Mouse (Mus musculus): ENCODE data around the gene Pglyrp2. TPM values are rescaled to one million over a fixed set of nuclear protein-coding genes. Genes with fewer than 3 reads are reported as not detected.

Gene Pglyrp2
- polyA plus RNA-seq, 1 experiment from 2014 or later, result 0.05 TPM

DNA sequence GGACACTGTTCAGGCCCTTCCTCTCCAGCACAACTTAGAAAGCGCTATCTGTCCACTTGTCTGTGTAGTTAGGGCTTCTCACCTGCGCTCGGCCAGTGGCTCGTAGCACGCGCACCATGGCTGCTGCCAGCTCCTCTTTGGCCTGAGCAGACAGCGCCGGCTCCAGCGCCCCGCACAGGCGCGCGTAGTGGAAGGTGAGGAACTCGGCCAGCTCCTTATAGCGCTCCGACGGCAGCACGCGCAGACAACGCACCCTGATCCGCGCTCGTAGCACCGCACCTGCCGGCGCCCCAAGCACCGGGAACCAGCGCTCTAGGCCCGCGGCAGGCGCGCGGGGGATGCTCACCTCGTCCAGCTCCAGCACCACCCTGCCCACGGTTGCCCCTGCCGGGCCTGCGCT lies 27.7 kb downstream of the Pglyrp2 start:
- DNase-seq (ENCODE audit: low spot score) (no peak), ATAC-seq (no peak)
- Histone ChIP-seq H3K27ac (ENCODE audit: low read length) (no peak overlapping the region), H3K4me3 (ENCODE audit: low read depth, low read length) (peak overlapping the region; percentile 10; the same call in 1 of the 2 replicates), H3K4me2 (replicated peaks; ENCODE audit: low read depth, low read length) (peak overlapping the region; percentile 38), H3K9ac (replicated peaks; ENCODE audit: low read depth) (no peak overlapping the region), H3K36me3 (ENCODE audit: insufficient read depth, low read length) (no peaks in the 10 kb centered on the region), H3K9me3 (ENCODE audit: low read length) (no peaks in the 10 kb centered on the region), H3K4me1 (ENCODE audit: insufficient read depth, low read depth, low read length) (no peaks in the 10 kb centered on the region), H3K27me3 (replicated peaks; ENCODE audit: insufficient read depth, low read length) (peaks cover 34% of the 10 kb centered on the region)
- 14% methylated on average over 34 of the region's 37 CpGs for WGBS
- TF ChIP-seq CTCF (IDR thresholded peaks at IDR 0.05) (no peak), EP300 (IDR thresholded peaks at IDR 0.05) (no peak)

GRCm38 (mm10) chr17:32393944-32394343 lies 30.0 kb downstream of the Pglyrp2 start:
- no peaks in the 10 kb centered on the region for H3K4me1 ChIP-seq (ENCODE audit: insufficient read depth, low read depth, low read length)
- H3K36me3 ChIP-seq (ENCODE audit: insufficient read depth, low read length), result no peaks in the 10 kb centered on the region
- H3K27me3 ChIP-seq (replicated peaks; ENCODE audit: insufficient read depth, low read length), result peaks cover 34% of the 10 kb centered on the region
- DNase-seq (ENCODE audit: low spot score) (no peak), ATAC-seq (no peak)
- 80% methylated on average over 10 of the region's 10 CpGs for WGBS
- no peak overlapping the region for H3K4me3 ChIP-seq (ENCODE audit: low read depth, low read length)
- H3K9ac ChIP-seq (replicated peaks; ENCODE audit: low read depth), result no peak overlapping the region
- no peaks in the 10 kb centered on the region for H3K9me3 ChIP-seq (ENCODE audit: low read length)
- H3K27ac ChIP-seq (ENCODE audit: low read length), result no peak overlapping the region
- TF ChIP-seq EP300 (IDR thresholded peaks at IDR 0.05) (no peak), CTCF (IDR thresholded peaks at IDR 0.05) (no peak)
- no peak overlapping the region for H3K4me2 ChIP-seq (replicated peaks; ENCODE audit: low read depth, low read length)

GRCm38 (mm10) chr17:32389101-32389659 lies 34.8 kb downstream of the Pglyrp2 start, which contains the start of gene Wiz:
TSS of gene Wiz (minus strand) at chr17:32389439.
- peak within 1 kb of the TSS; percentile 85 for H3K27ac ChIP-seq (ENCODE audit: low read length)
- DNase-seq (ENCODE audit: low spot score), result peak; percentile 96
- WGBS, result 1% methylated on average over 22 of the region's 44 CpGs

GRCm38 (mm10) chr17:32388370-32389100 lies 35.4 kb downstream of the Pglyrp2 start:
- DNase-seq (ENCODE audit: low spot score) (peak; percentile 40), ATAC-seq (peak; percentile 46)
- H3K9ac ChIP-seq (replicated peaks; ENCODE audit: low read depth), result peak overlapping the region; percentile 76
- H3K4me1 ChIP-seq (ENCODE audit: insufficient read depth, low read depth, low read length), result no peaks in the 10 kb centered on the region
- H3K4me3 ChIP-seq (ENCODE audit: low read depth, low read length), result peak overlapping the region; percentile 75
- H3K36me3 ChIP-seq (ENCODE audit: insufficient read depth, low read length), result 0 out of 2 replicates have a peak, but pooled peaks cover 7% of the 10 kb centered on the region
- peak overlapping the region; percentile 99 for H3K4me2 ChIP-seq (replicated peaks; ENCODE audit: low read depth, low read length)
- H3K27ac ChIP-seq (ENCODE audit: low read length), result peak overlapping the region; percentile 85
- 1% methylated on average over 18 of the region's 39 CpGs for WGBS
- no peaks in the 10 kb centered on the region for H3K9me3 ChIP-seq (ENCODE audit: low read length)
- no peak for TF ChIP-seq CTCF (IDR thresholded peaks at IDR 0.05)
- TF ChIP-seq EP300 (IDR thresholded peaks at IDR 0.05), result no peak
- no peaks in the 10 kb centered on the region; the same call in 1 of the 2 replicates for H3K27me3 ChIP-seq (replicated peaks; ENCODE audit: insufficient read depth, low read length)

More at GRCm38 (mm10) chr17:32389101-32389659, 34.8 kb downstream of the Pglyrp2 start, which contains the start of gene Wiz:
- Histone ChIP-seq H3K4me1 (ENCODE audit: insufficient read depth, low read depth, low read length) (no peaks in the 10 kb centered on the region), H3K9me3 (ENCODE audit: low read length) (no peaks in the 10 kb centered on the region), H3K4me2 (replicated peaks; ENCODE audit: low read depth, low read length) (peak within 1 kb of the TSS; percentile 99), H3K27me3 (replicated peaks; ENCODE audit: insufficient read depth, low read length) (no peaks in the 10 kb centered on the region; the same call in 1 of the 2 replicates), H3K9ac (replicated peaks; ENCODE audit: low read depth) (peak within 1 kb of the TSS; percentile 76), H3K4me3 (ENCODE audit: low read depth, low read length) (peak within 1 kb of the TSS; percentile 75), H3K36me3 (ENCODE audit: insufficient read depth, low read length) (0 out of 2 replicates have a peak, but pooled peaks cover 5% of the 10 kb centered on the region)
- ATAC-seq, result peak; percentile 92
- 0 out of 2 replicates have a peak, but pooled peaks have one; percentile 5 for TF ChIP-seq EP300 (IDR thresholded peaks at IDR 0.05)
- TF ChIP-seq CTCF (IDR thresholded peaks at IDR 0.05), result no peak

DNA sequence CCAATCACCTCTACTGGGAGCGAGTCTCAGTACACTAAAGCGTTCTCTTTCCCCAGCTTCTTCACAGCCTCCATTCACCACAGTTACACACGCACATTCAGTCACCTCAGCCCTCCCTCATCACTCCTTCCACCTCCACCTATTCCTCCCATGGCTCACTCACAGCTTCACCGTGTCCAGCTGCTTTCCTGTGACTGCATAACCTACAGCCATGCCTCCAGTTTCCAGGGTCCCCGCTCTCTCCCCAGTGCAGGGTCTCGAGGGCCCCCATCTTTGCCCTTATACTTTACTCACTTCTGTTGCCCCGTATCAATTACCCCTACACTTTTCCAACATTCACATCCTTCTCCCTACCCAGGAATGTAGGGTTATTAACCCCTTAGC lies 36.0 kb downstream of the Pglyrp2 start:
- WGBS, result 32% methylated on average over 7 of the region's 7 CpGs
- ATAC-seq, result no peak
- Histone ChIP-seq H3K9me3 (ENCODE audit: low read length) (no peaks in the 10 kb centered on the region), H3K4me2 (replicated peaks; ENCODE audit: low read depth, low read length) (peak overlapping the region; percentile 99), H3K27ac (ENCODE audit: low read length) (no peak overlapping the region), H3K4me3 (ENCODE audit: low read depth, low read length) (no peak overlapping the region; the same call in 1 of the 2 replicates), H3K9ac (replicated peaks; ENCODE audit: low read depth) (peak overlapping the region; percentile 76; the same call in 1 of the 2 replicates), H3K36me3 (ENCODE audit: insufficient read depth, low read length) (peaks cover 7% of the 10 kb centered on the region; the same call in 1 of the 2 replicates), H3K4me1 (ENCODE audit: insufficient read depth, low read depth, low read length) (no peaks in the 10 kb centered on the region), H3K27me3 (replicated peaks; ENCODE audit: insufficient read depth, low read length) (no peaks in the 10 kb centered on the region; the same call in 1 of the 2 replicates)
- TF ChIP-seq CTCF (IDR thresholded peaks at IDR 0.05) (no peak), EP300 (IDR thresholded peaks at IDR 0.05) (no peak)
- DNase-seq (ENCODE audit: low spot score), result no peak
